Mouse (Mus musculus): ENCODE results near the gene Lzts3.

GRCm38 (mm10) chr2:130641351-130642025 lies 1.1 kb downstream of the Lzts3 start:
- no peak for TF ChIP-seq GATA1 (IDR thresholded peaks at IDR 0.05; ENCODE audit: low read length)
- no peak for TF ChIP-seq TAL1 (IDR thresholded peaks at IDR 0.05; ENCODE audit: low read length)
